Mouse (Mus musculus) ES-Bruce4 (cell line): Measurements from ENCODE around the gene Foxq1.

Experiments used
- CTCF ChIP-seq: IDR thresholded peaks from one replicate; pipeline ENCODE4 v1.8.1; 2011; ENCODE audit warnings: low read depth, low read length
- EP300 ChIP-seq: IDR thresholded peaks from 2 replicates; pipeline ENCODE4 v1.6.1; 2011; ENCODE audit warnings: low read depth, low read length; ENCODE audit not compliant: insufficient read depth

GRCm38 (mm10) chr13:31546784-31547183 lies 9.2 kb upstream of the Foxq1 start:
- no peak for TF ChIP-seq CTCF
- no peak for TF ChIP-seq EP300
